Mouse (Mus musculus) ES-Bruce4 (cell line): ENCODE measurements at regions not wholly inside any gene's neighbourhood (a gene's known extent, or its start where the extent isn't known, plus 50 kb on each side); places are given as distances from the start of the nearest gene placed in this dataset.

ENCODE experiments used
- EP300 ChIP-seq: IDR thresholded peaks from 2 replicates; pipeline ENCODE4 v1.6.1; 2011; ENCODE audit warnings: low read depth, low read length; ENCODE audit not compliant: insufficient read depth
- POLR2A ChIP-seq: IDR thresholded peaks from one replicate; pipeline ENCODE4 v1.8.1; 2011; ENCODE audit warnings: low read length; ENCODE audit not compliant: insufficient read depth

- no peak for TF ChIP-seq EP300
- no peak for TF ChIP-seq POLR2A
Observed at GRCm38 (mm10) chr10:125810590-125810989, 155.4 kb upstream of the Lrig3 start.
